ENCODE assay signal across 10 mouse cellular contexts in the genomic region with DNA sequence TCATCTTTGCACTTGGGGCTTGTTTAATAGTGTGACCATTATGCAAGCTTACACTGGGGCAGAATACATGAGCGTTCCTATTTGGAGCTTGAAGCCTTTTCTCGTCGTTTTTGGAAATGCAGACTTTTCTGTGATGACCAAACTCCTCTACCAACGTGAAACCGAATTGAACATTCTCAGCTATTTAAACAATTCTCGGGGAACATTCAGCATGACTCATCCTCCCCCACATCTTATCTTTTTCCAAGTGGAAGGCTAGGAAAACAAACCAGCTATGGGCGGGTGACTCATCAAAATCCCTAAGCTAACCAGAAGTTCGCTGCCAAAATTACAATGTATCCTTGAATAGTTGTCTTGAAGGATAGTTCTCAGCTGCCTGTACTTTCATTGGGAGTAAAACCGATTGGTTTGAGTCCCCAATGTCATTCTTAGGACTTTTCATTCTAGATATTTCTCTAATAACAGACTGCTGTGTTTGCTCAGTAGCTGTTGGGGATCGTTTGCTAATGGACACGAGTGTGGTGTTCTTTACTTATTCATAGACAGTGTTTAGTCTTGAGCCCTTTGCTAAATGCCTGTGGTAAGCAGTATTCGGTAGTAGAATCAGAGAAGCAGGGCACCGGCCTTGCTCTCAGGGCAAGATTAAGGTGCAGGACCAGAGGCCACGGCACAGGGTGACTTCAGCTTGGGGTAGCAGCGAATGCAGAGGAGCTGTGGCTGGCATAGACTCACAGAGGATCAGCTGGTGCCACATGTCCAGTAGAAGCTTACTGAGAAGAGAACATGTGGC. TPM values are rescaled to one million over a fixed set of nuclear protein-coding genes. Genes with fewer than 3 reads are reported as not detected.
DNase-seq lines count a peak whose midpoint lies in the region; ATAC-seq lines count a peak whose summit lies in the region.
"Had no signal": no experiment of that assay in that cellular context is flagged by ENCODE, and none has a peak within 500 bp of the region (broad histone marks: within the 10 kb centered on the region; RNA-seq: fewer than 3 reads in every experiment).

No protein-coding gene starts in this region.

- ATAC-seq in inflammation-experienced regulatory T-cells, adult 6 months: no peak

- peak; percentile 68 to 90 for DNase-seq in adrenal gland, adult (ENCODE audit: inconsistent age in 2 of 2, low spot score in 1 of 2)
- no peak for DNase-seq in adrenal gland, postnatal 4 days (ENCODE audit: low spot score in 2 of 2)
- DNase-seq in lung, postnatal 36 days: peak; percentile 41
- DNase-seq in lung, postnatal 4 days: no peak
- peak; percentile 96 for DNase-seq in brain, adult 2 months (ENCODE audit: low read depth, low spot score)
- DNase-seq in left cerebral cortex, postnatal 14 days (ENCODE audit: low spot score in 2 of 2): peak; percentile 68 to 90
- no peak for DNase-seq in kidney, adult 8-10 months
- DNase-seq: B cell, adult 2 months had no signal

- intact Hi-C loops in left cerebral cortex, postnatal 14 days (cut with DNase I): no loop called here

RNA-seq across cellular contexts. Expression of a gene that starts 29.6 kb away (rescaled TPM):
- total RNA-seq in adrenal gland, postnatal 4 days (2021): 10 to 100 TPM; 60.8 to 65.4 TPM
- 10 to 100 TPM; 48.4 to 53.7 TPM for total RNA-seq in left cerebral cortex, postnatal 14 days (2021)
- 10 to 100 TPM; 45.6 to 67.6 (median 47.3) TPM for polyA plus RNA-seq in inflammation-experienced regulatory T-cells, adult 6 months (2017; shearing (Covaris generic))

RNA-seq across cellular contexts. Expression of a gene that starts 45.7 kb away (rescaled TPM):
- under 1 TPM; 0.34 to 0.73 TPM for total RNA-seq in adrenal gland, postnatal 4 days (2021)
- total RNA-seq in left cerebral cortex, postnatal 14 days (2021): 10 to 100 TPM; 17.9 to 29.4 TPM
- polyA plus RNA-seq in inflammation-experienced regulatory T-cells, adult 6 months (2017; shearing (Covaris generic)): under 1 TPM in 1 of 3 experiments, not detected in 2; 0.09 TPM
- polyA plus RNA-seq: large intestine, adult 2 months had no signal

Comparison
In these comparisons a context has a peak if more than half of its experiments do, and no peak if none do; other contexts are left out.
1. DNase-seq: peak in adrenal gland, adult (2 of 2), lung, postnatal 36 days (single experiment), brain, adult 2 months (single experiment) and left cerebral cortex, postnatal 14 days (2 of 2); none in adrenal gland, postnatal 4 days (0 of 2), lung, postnatal 4 days (0 of 2) and kidney, adult 8-10 months (0 of 2).
2. RNA of a gene that starts 45.7 kb away (total RNA-seq): 17.9 to 29.4 TPM in left cerebral cortex, postnatal 14 days; 0.34 to 0.73 TPM in adrenal gland, postnatal 4 days; every median in the first group is over 10 times any median in the second.